Mouse (Mus musculus): ENCODE measurements around the gene Mettl2. TPM values are rescaled to one million over a fixed set of nuclear protein-coding genes. Genes with fewer than 3 reads are reported as not detected.
"Not testable (repeated sequence)": the region's sequence is repeated elsewhere in the genome, so short reads cannot be mapped to it uniquely, and the experiment has no call there.

Gene Mettl2
- 10 to 100 TPM; 17.5 to 18.5 TPM for total RNA-seq (2021)
- long read RNA-seq, experiment 1, partial matches to known transcripts: 4 of 17 reads
- long read RNA-seq, experiment 1, other reads (novel, unspliced or antisense): 6 of 17 reads
- long read RNA-seq, experiment 2, transcript Mettl2-201 (9 exons, 1,867 nt): major isoform, 11 of 23 reads
- long read RNA-seq, experiment 2, partial matches to known transcripts: 6 of 23 reads
- long read RNA-seq, experiment 2, other reads (novel, unspliced or antisense): 4 of 23 reads

- peak; percentile 77 to 85 for DNase-seq (ENCODE audit: low spot score in 2 of 2)
These were observed at the start of gene Mettl2 for GRCm38 (mm10) chr11:105125735-105126519. TSS of gene Mettl2 (plus strand) at chr11:105126425.

- not testable (repeated sequence) for DNase-seq (ENCODE audit: low spot score in 2 of 2)
These were observed 13.8 kb upstream of the Mettl2 start for GRCm38 (mm10) chr11:105112448-105112847.

GRCm38 (mm10) chr11:105117814-105118213, 8.4 kb upstream of the Mettl2 start:
- no peak for DNase-seq (ENCODE audit: low spot score in 2 of 2)

- no peak for DNase-seq (ENCODE audit: low spot score in 2 of 2)
These were observed 5.6 kb upstream of the Mettl2 start for GRCm38 (mm10) chr11:105120551-105121061.

DNA sequence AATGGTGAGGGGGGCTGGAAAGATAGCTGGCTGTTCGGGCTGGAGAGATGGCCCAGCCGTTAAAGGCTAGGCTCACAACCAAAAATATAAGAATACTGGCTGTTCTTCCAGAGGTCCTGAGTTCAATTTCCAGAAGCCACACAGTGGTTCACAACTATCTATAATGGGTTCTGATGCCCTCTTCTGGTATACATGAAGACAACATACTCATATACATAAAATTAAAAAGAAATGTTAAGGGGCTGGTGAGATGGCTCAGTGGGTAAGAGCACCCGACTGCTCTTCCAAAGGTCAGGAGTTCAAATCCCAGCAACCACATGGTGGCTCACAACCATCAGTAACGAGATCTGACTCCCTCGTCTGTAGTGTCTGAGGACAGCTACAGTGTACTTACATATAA, 4.4 kb upstream of the Mettl2 start:
- DNase-seq (ENCODE audit: low spot score in 2 of 2): not testable (repeated sequence)

GRCm38 (mm10) chr11:105123986-105124385, 2.2 kb upstream of the Mettl2 start:
- DNase-seq (ENCODE audit: low spot score in 2 of 2): peak; percentile 9 to 20

GRCm38 (mm10) chr11:105126520-105127029, 350 bp downstream of the Mettl2 start:
- no peak for DNase-seq (ENCODE audit: low spot score in 2 of 2)

GRCm38 (mm10) chr11:105135692-105136091, 9.5 kb downstream of the Mettl2 start:
- no peak for DNase-seq (ENCODE audit: low spot score in 2 of 2)

DNA sequence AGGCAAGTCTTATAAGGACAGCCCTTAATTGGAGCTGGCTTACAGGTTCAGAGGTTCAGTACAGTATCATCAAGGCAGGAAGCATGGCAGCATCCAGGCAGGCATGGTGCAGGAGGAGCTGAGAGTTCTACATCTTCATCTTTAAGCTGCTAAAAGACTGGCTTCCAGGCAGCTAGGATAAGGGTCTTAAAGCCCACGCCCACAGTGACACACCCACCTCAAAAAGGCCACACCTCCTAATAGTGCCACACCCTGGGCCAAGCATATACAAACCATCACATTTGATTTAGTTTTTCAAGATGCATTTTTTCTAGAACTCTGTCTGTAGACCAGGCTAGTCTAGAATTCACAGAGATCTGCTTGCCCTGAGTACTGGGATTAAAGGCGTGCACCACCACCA, 11.0 kb downstream of the Mettl2 start:
- not testable (repeated sequence) for DNase-seq (ENCODE audit: low spot score in 2 of 2)

DNA sequence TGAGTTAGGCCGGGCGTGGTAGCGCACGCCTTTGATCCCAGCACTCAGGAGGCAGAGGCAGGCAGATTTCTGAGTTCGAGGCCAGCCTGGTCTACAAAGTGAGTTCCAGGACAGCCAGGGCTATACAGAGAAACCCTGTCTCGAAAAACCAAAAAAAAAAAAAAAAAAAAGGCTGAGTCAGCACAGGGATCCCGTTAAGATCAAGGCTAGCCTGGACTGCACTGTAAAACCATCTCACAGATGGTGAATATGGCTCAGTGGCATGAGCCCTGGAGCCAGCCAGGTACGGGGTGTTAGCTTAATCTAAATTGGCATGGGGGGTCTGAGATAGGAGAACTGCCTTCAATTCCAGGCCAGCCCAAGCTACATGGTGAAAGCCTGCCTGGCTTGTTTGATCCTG, 14.3 kb downstream of the Mettl2 start:
- DNase-seq (ENCODE audit: low spot score in 2 of 2): not testable (repeated sequence)

- DNase-seq (ENCODE audit: low spot score in 2 of 2): no peak
These were observed 14.9 kb downstream of the Mettl2 start for GRCm38 (mm10) chr11:105141115-105141514.

DNA sequence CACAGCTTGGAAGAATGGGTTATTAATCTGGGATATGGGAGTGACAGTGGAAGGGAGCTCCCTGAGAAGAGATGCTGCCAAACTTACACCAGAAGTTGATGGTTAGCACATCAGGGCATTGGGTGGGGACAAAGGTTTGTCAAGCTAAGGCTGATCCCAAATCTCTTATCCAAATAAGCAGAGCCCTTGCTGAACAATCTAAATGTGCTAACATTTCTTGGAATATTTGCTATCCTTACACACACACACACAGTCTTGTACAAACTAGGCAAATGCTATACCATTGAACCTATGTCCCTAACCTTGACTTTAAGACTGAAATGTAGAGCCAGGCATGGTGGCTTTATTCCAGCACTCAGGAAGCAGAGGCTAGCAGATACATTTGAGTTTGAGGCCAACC, 17.3 kb downstream of the Mettl2 start:
- no peak for DNase-seq (ENCODE audit: low spot score in 2 of 2)

DNA sequence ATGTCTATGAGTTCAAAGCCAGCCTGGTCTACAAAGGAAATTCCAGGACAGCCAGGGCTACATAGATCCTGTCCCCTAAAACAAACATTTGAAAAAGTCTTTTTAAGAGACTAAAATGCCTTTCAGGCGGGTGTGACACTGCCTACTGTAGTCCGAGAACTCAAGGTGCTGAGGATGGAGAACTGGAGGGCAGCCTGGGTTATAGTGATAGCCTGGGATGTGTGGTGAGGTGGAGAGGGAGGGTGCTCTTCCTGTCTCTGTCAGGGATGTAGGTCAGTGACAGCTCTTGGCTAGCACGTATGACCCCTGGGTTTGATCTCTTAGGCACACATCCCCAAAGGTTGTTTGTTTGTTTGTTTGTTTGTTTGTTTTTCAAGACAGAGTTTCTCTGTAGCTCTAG, 17.9 kb downstream of the Mettl2 start:
- no peak for DNase-seq (ENCODE audit: low spot score in 2 of 2)

GRCm38 (mm10) chr11:105144508-105145210, 18.4 kb downstream of the Mettl2 start:
- DNase-seq (ENCODE audit: low spot score in 2 of 2): no peak

DNA sequence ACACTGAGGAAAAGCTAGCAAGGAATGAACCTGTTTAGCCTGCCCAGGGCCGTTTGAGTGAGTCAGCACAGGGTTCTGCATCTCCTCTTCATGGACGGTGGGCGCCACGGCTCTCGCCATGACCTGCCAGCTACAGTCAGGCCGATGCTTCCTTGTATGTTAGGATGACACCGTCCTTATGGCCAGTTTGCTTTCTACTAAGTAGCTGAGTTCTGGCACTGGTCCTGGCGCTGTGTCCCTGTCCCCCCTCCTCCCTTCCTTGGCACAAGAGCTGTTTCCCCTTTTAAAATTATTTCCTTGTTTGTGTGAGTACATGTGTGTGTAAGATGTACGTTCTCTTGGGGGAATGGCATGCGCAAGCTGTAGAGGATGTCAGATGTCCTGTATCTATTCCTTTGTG, 19.0 kb downstream of the Mettl2 start:
- no peak for DNase-seq (ENCODE audit: low spot score in 2 of 2)

DNA sequence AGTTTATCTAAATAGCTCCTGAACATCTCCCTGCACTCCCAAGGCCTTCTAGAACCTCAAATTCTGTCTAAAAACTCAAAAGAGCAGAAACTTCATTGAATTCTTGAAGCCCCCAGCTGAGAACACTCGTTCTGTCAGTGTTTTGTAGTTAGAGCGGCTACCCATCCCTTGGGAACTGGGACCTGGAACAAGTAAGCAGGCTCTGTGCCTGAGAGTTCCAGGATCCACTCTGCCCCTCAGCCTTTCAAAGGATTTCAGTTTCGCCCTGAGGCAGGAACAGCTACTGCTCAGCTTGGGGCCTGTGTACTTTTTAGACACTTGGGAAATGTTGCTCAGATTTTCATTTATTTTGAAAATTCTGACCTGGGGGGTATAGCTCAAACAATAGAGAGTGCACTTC, 20.4 kb downstream of the Mettl2 start, which contains the start of gene Gm10842:
Gene Gm10842 (plus strand): TSS at position 301 of the 400 bp plus-strand sequence.
- no peak for DNase-seq (ENCODE audit: low spot score in 2 of 2)

GRCm38 (mm10) chr11:105149353-105149752, 23.1 kb downstream of the Mettl2 start:
- no peak for DNase-seq (ENCODE audit: low spot score in 2 of 2)

GRCm38 (mm10) chr11:105149766-105150165, 23.5 kb downstream of the Mettl2 start:
- DNase-seq (ENCODE audit: low spot score in 2 of 2): no peak

GRCm38 (mm10) chr11:105150691-105151090, 24.5 kb downstream of the Mettl2 start:
- DNase-seq (ENCODE audit: low spot score in 2 of 2): no peak

GRCm38 (mm10) chr11:105151226-105152016, 25.2 kb downstream of the Mettl2 start:
- DNase-seq (ENCODE audit: low spot score in 2 of 2): no peak

GRCm38 (mm10) chr11:105152017-105152300, 25.7 kb downstream of the Mettl2 start:
- no peak for DNase-seq (ENCODE audit: low spot score in 2 of 2)
